ENCODE assay signal across 10 mouse cellular contexts in the genomic region with DNA sequence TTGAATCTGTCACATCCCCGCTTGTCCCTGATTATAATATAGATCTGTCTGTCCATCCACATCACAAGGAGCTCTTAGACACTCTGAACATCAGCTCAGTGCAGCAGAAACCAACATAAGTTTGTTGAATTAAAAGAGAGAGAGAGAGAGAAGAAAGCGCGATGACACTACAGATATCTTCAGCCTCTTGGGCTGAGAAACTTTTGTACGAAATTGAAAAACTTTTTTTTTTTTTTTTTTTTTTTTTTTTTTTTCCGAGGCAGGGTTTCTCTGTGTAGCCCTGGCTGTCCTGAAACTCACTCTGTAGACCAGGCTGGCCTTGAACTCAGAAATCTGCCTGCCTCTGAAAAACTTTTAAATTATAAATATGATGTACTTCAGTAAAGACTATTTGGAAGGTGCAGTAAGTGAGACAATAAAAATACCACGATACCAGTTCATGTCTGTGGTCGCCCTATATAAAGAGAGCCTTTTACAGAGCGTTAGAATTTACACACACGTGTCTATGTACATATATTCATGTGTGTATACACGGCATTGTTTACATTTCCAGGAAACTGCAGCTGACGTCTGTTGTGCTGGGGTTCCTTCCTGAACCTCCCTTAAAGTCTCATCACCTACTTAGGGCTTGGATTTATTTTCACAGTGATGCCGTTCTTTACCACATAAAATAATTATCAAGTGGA. TPM values are rescaled to one million over a fixed set of nuclear protein-coding genes. Genes with fewer than 3 reads are reported as not detected.
A peak's percentile ranks its signal among the peaks of the same experiment; 100 is the strongest.
DNase-seq lines count a peak whose midpoint lies in the region; ATAC-seq lines count a peak whose summit lies in the region.
"Had no signal": no experiment of that assay in that cellular context is flagged by ENCODE, and none has a peak within 500 bp of the region (broad histone marks: within the 10 kb centered on the region; RNA-seq: fewer than 3 reads in every experiment).

No protein-coding gene starts in this region.

- no peak overlapping the region for H3K27ac ChIP-seq in kidney, embryonic 16.5 days (ENCODE audit: low read length)
- 0 out of 2 replicates have a peak overlapping the region, but pooled peaks have one; percentile 7 for H3K27ac ChIP-seq in embryonic facial prominence, embryonic 15.5 days (replicated peaks)
- H3K27ac ChIP-seq in limb, embryonic 10.5 days, result peak overlapping the region; percentile 73
- no peak overlapping the region for H3K27ac ChIP-seq in neural tube, embryonic 14.5 days (ENCODE audit: low read depth, low read length)

- no peaks in the 10 kb centered on the region for H3K9me3 ChIP-seq in kidney, embryonic 16.5 days (ENCODE audit: low read length)
- no peaks in the 10 kb centered on the region for H3K9me3 ChIP-seq in embryonic facial prominence, embryonic 15.5 days (replicated peaks)
- no peaks in the 10 kb centered on the region for H3K9me3 ChIP-seq in limb, embryonic 10.5 days (replicated peaks)
- H3K9me3 ChIP-seq in neural tube, embryonic 14.5 days (ENCODE audit: control insufficient read depth, low read length), result no peaks in the 10 kb centered on the region
- H3K9me3 ChIP-seq: G1E had no signal

- H3K4me3 ChIP-seq in kidney, embryonic 16.5 days (ENCODE audit: low read length), result peak overlapping the region; percentile 37
- peak overlapping the region; percentile 28 for H3K4me3 ChIP-seq in embryonic facial prominence, embryonic 15.5 days (replicated peaks)
- peak overlapping the region; percentile 39 for H3K4me3 ChIP-seq in limb, embryonic 10.5 days
- H3K4me3 ChIP-seq in neural tube, embryonic 14.5 days (ENCODE audit: low read depth, low read length), result no peak overlapping the region

- peak overlapping the region; percentile 55 for H3K4me2 ChIP-seq in kidney, embryonic 16.5 days (replicated peaks; ENCODE audit: low read depth, low read length)
- H3K4me2 ChIP-seq in embryonic facial prominence, embryonic 15.5 days (replicated peaks), result peak overlapping the region; percentile 38
- peak overlapping the region; percentile 30; the same call in 1 of the 2 replicates for H3K4me2 ChIP-seq in neural tube, embryonic 14.5 days (ENCODE audit: low read depth, low read length)

- ATAC-seq in kidney, embryonic 16.5 days (ENCODE audit: low FRiP score, low TSS enrichment), result no peak
- ATAC-seq in embryonic facial prominence, embryonic 15.5 days (ENCODE audit: insufficient number of reproducible peaks, low FRiP score, low TSS enrichment, low read depth), result no peak
- no peak for ATAC-seq in neural tube, embryonic 14.5 days (ENCODE audit: low read depth)

- H3K4me1 ChIP-seq in kidney, embryonic 16.5 days (ENCODE audit: insufficient read depth, low read length), result peaks cover 3% of the 10 kb centered on the region; the same call in 1 of the 2 replicates
- 0 out of 2 replicates have a peak, but pooled peaks cover 4% of the 10 kb centered on the region for H3K4me1 ChIP-seq in embryonic facial prominence, embryonic 15.5 days
- peaks cover 18% of the 10 kb centered on the region for H3K4me1 ChIP-seq in limb, embryonic 10.5 days
- no peaks in the 10 kb centered on the region for H3K4me1 ChIP-seq in neural tube, embryonic 14.5 days (ENCODE audit: control insufficient read depth, insufficient read depth, low read length)

- WGBS in kidney, embryonic 16.5 days, result 49% methylated on average over 11 of the region's 12 CpGs
- WGBS in embryonic facial prominence, embryonic 15.5 days, result 44% methylated on average over 12 of the region's 12 CpGs
- WGBS in limb, embryonic 10.5 days, result 53% methylated on average over 12 of the region's 12 CpGs
- WGBS in neural tube, embryonic 14.5 days, result 49% methylated on average over 12 of the region's 12 CpGs

- H3K36me3 ChIP-seq in kidney, embryonic 16.5 days (ENCODE audit: insufficient read depth, low read length), result no peaks in the 10 kb centered on the region
- no peaks in the 10 kb centered on the region for H3K36me3 ChIP-seq in embryonic facial prominence, embryonic 15.5 days
- no peaks in the 10 kb centered on the region for H3K36me3 ChIP-seq in limb, embryonic 10.5 days
- no peaks in the 10 kb centered on the region for H3K36me3 ChIP-seq in neural tube, embryonic 14.5 days (ENCODE audit: control insufficient read depth, insufficient read depth, low read length)
- H3K36me3 ChIP-seq: G1E had no signal

- H3K9ac ChIP-seq in kidney, embryonic 16.5 days (replicated peaks; ENCODE audit: low read length), result 0 out of 2 replicates have a peak overlapping the region, but pooled peaks have one; percentile 41
- no peak overlapping the region for H3K9ac ChIP-seq in embryonic facial prominence, embryonic 15.5 days
- H3K9ac ChIP-seq in neural tube, embryonic 14.5 days (replicated peaks; ENCODE audit: low read depth, low read length), result no peak overlapping the region

- no peak for DNase-seq in kidney, postnatal 10 days
- DNase-seq in limb, embryonic 10.5 days (ENCODE audit: low spot score), result no peak
- DNase-seq in adrenal gland, adult 8-10 months, result no peak
- DNase-seq in right cerebral cortex, postnatal 36 days (ENCODE audit: low spot score in 2 of 2), result no peak
- DNase-seq in layer of hippocampus, adult 9-11 months, result no peak

- no peaks in the 10 kb centered on the region for H3K27me3 ChIP-seq in kidney, embryonic 16.5 days (ENCODE audit: insufficient read depth, low read length)
- no peaks in the 10 kb centered on the region for H3K27me3 ChIP-seq in embryonic facial prominence, embryonic 15.5 days
- H3K27me3 ChIP-seq in limb, embryonic 10.5 days (ENCODE audit: low read depth, poor library complexity, severe bottlenecking), result no peaks in the 10 kb centered on the region
- H3K27me3 ChIP-seq in neural tube, embryonic 14.5 days (ENCODE audit: control insufficient read depth, insufficient read depth, low read length), result no peaks in the 10 kb centered on the region

RNA-seq across cellular contexts. Expression of gene Lmx1b, which starts 18.4 kb away (rescaled TPM):
- 0.94 and 1.3 TPM in 2 replicates for polyA plus RNA-seq in kidney, embryonic 16.5 days (2015; fragmentation: Nextera tagmentation; extraction: Ambion mirVana)
- polyA plus RNA-seq in embryonic facial prominence, embryonic 15.5 days (2015; fragmentation: Nextera tagmentation; extraction: Ambion mirVana), result 0.59 and 0.67 TPM in 2 replicates
- polyA plus RNA-seq in limb, embryonic 10.5 days (2016; fragmentation: Nextera tagmentation; extraction: Ambion mirVana), result 11.0 and 13.9 TPM in 2 replicates
- 13.1 and 16.3 TPM in 2 replicates for polyA plus RNA-seq in neural tube, embryonic 14.5 days (2014; fragmentation: Nextera tagmentation; extraction: Ambion mirVana)
- total RNA-seq in adrenal gland, adult 8-10 months (2022), result under 1 TPM in 1 of 4 experiments, not detected in 3; 0.17 TPM
- total RNA-seq: megakaryocyte-erythroid progenitor cell, adult 5-6 weeks had no signal
- polyA plus RNA-seq: G1E had no signal

Comparison
In these comparisons a context has a peak if more than half of its experiments do, and no peak if none do; other contexts are left out.
1. H3K27ac ChIP-seq: peak in embryonic facial prominence, embryonic 15.5 days (single experiment) and limb, embryonic 10.5 days (single experiment); none in kidney, embryonic 16.5 days (single experiment) and neural tube, embryonic 14.5 days (single experiment).
2. Peak in every context shown above with its lines, with median percentiles within 50 percentile points of each other: H3K4me2 ChIP-seq.